23 mouse cellular contexts compared by ENCODE assay signal in genomic region chr10:119477661-119478060, GRCm38 (mm10). TPM values are rescaled to one million over a fixed set of nuclear protein-coding genes. Genes with fewer than 3 reads are reported as not detected.
A peak's percentile ranks its signal among the peaks of the same experiment; 100 is the strongest.
DNase-seq lines count a peak whose midpoint lies in the region; ATAC-seq and TF ChIP-seq lines count a peak whose summit lies in the region.
"Had no signal": no experiment of that assay in that cellular context is flagged by ENCODE, and none has a peak within 500 bp of the region (broad histone marks: within the 10 kb centered on the region; RNA-seq: fewer than 3 reads in every experiment).

No protein-coding gene starts in this region.

- H3K4me3 ChIP-seq in hindbrain, postnatal 0 days (ENCODE audit: low read length) = no peak overlapping the region
- H3K4me3 ChIP-seq: embryonic facial prominence, embryonic 12.5 days; limb, embryonic 13.5 days; liver, embryonic 12.5 days; midbrain, embryonic 15.5 days; myocyte; neural tube, embryonic 13.5 days had no signal

- H3K36me3 ChIP-seq in hindbrain, postnatal 0 days (ENCODE audit: insufficient read depth, low read length) = no peaks in the 10 kb centered on the region
- H3K36me3 ChIP-seq: embryonic facial prominence, embryonic 12.5 days; limb, embryonic 13.5 days; liver, embryonic 12.5 days; midbrain, embryonic 15.5 days; neural tube, embryonic 13.5 days had no signal

- intact Hi-C loops in left cerebral cortex, postnatal 4 days (cut with DNase I) = no loop called here

- H3K4me1 ChIP-seq in hindbrain, postnatal 0 days (ENCODE audit: insufficient read depth, low read length) = no peaks in the 10 kb centered on the region
- H3K4me1 ChIP-seq: liver, embryonic 12.5 days; midbrain, embryonic 15.5 days had no signal

- DNase-seq in left cerebral cortex, postnatal 4 days = peak; percentile 84
- DNase-seq in left cerebral cortex, adult 18-20 months (ENCODE audit: low spot score in 2 of 2) = no peak
- DNase-seq in cerebellum, adult 11-12 months = peak; percentile 83
- peak; percentile 86 for DNase-seq in cerebellum, adult 9-10 months
- DNase-seq in hindbrain, postnatal 0 days (ENCODE audit: low spot score) = peak; percentile 67
- DNase-seq in adrenal gland, adult 2 months = no peak
- no peak for DNase-seq in urinary bladder, postnatal 25 days (ENCODE audit: low spot score)
- DNase-seq: adrenal gland, adult 8-10 months; gastrocnemius, postnatal 25 days; heart, postnatal 4 days; kidney, adult 9 months; kidney, postnatal 14 days; lung, embryonic 14.5 days; right cerebral cortex, postnatal 4 days; thymus, postnatal 36 days had no signal

- no peaks in the 10 kb centered on the region for H3K9me3 ChIP-seq in hindbrain, postnatal 0 days (ENCODE audit: low read length)
- H3K9me3 ChIP-seq: embryonic facial prominence, embryonic 12.5 days; limb, embryonic 13.5 days; liver, embryonic 12.5 days; midbrain, embryonic 15.5 days; neural tube, embryonic 13.5 days had no signal

- ATAC-seq in hindbrain, postnatal 0 days = peak; percentile 80; the same call in 1 of the 2 replicates
- ATAC-seq: liver, embryonic 12.5 days; midbrain, embryonic 15.5 days had no signal

- no peak overlapping the region for H3K9ac ChIP-seq in hindbrain, postnatal 0 days (replicated peaks; ENCODE audit: low read length)
- H3K9ac ChIP-seq: embryonic facial prominence, embryonic 12.5 days; limb, embryonic 13.5 days; liver, embryonic 12.5 days; lung, embryonic 14.5 days; midbrain, embryonic 15.5 days; neural tube, embryonic 13.5 days had no signal

- 59% methylated on average over 8 of the region's 8 CpGs for WGBS in hindbrain, postnatal 0 days

- no peaks in the 10 kb centered on the region for H3K27me3 ChIP-seq in hindbrain, postnatal 0 days (ENCODE audit: insufficient read depth, low read length)
- H3K27me3 ChIP-seq: embryonic facial prominence, embryonic 12.5 days; limb, embryonic 13.5 days; liver, embryonic 12.5 days; midbrain, embryonic 15.5 days; neural tube, embryonic 13.5 days had no signal

- no peak overlapping the region for H3K27ac ChIP-seq in hindbrain, postnatal 0 days
- H3K27ac ChIP-seq: embryonic facial prominence, embryonic 12.5 days; limb, embryonic 13.5 days; liver, embryonic 12.5 days; midbrain, embryonic 15.5 days; neural tube, embryonic 13.5 days had no signal

- no peak overlapping the region for H3K4me2 ChIP-seq in hindbrain, postnatal 0 days (ENCODE audit: low read depth, low read length)
- H3K4me2 ChIP-seq: embryonic facial prominence, embryonic 12.5 days; limb, embryonic 13.5 days; liver, embryonic 12.5 days; lung, embryonic 14.5 days; midbrain, embryonic 15.5 days; neural tube, embryonic 13.5 days had no signal

- no peak for TF ChIP-seq CTCF in hindbrain, postnatal 0 days (IDR thresholded peaks at IDR 0.05; ENCODE audit: low read depth)

RNA-seq across cellular contexts. Expression of gene Grip1, which starts 24.0 kb away (rescaled TPM):
- total RNA-seq in left cerebral cortex, postnatal 4 days (2021) = 10 to 100 TPM; 57.4 to 61.9 TPM
- 10 to 100 TPM; 16.6 to 17.8 TPM for total RNA-seq in left cerebral cortex, adult 18-20 months (2021)
- 31.2 and 38.1 TPM in 2 replicates for total RNA-seq in hindbrain, postnatal 0 days (2014; rRNA removed)
- 14.3 and 15.1 TPM in 2 replicates for polyA plus RNA-seq in hindbrain, postnatal 0 days (2015; fragmentation: Nextera tagmentation; extraction: Ambion mirVana)
- total RNA-seq in adrenal gland, adult 2 months (2021) = under 1 TPM; 0.43 to 0.55 TPM
- polyA plus RNA-seq in adrenal gland, adult 2 months (2012; rRNA removed) = 0.11 and 0.17 TPM in 2 replicates
- total RNA-seq: megakaryocyte-erythroid progenitor cell, adult 5-6 weeks; MEL had no signal

Comparison
In these comparisons a context has a peak if more than half of its experiments do, and no peak if none do; other contexts are left out.
1. DNase-seq: peak in left cerebral cortex, postnatal 4 days (single experiment), cerebellum, adult 11-12 months (single experiment), cerebellum, adult 9-10 months (single experiment) and hindbrain, postnatal 0 days (single experiment); none in left cerebral cortex, adult 18-20 months (0 of 2), adrenal gland, adult 2 months (single experiment) and urinary bladder, postnatal 25 days (single experiment).
2. RNA of gene Grip1, which starts 24.0 kb away (total RNA-seq): 57.4 to 61.9 TPM in left cerebral cortex, postnatal 4 days, 31.2 to 38.1 TPM in hindbrain, postnatal 0 days and 16.6 to 17.8 TPM in left cerebral cortex, adult 18-20 months; 0.43 to 0.55 TPM in adrenal gland, adult 2 months; every median in the first group is over 10 times any median in the second.